Mouse (Mus musculus) cerebellum, postnatal 4 days (tissue): Measurements from ENCODE around the gene Pcbp3.

Source experiments
- DNase-seq, 2 experiments: peaks; one replicate each; pipeline ENCODE4 v3.0.0; 2022; ENCODE audit warnings: low spot score in 2 of 2, mixed read lengths in 1 of 2

The Pcbp3 gene

DNA sequence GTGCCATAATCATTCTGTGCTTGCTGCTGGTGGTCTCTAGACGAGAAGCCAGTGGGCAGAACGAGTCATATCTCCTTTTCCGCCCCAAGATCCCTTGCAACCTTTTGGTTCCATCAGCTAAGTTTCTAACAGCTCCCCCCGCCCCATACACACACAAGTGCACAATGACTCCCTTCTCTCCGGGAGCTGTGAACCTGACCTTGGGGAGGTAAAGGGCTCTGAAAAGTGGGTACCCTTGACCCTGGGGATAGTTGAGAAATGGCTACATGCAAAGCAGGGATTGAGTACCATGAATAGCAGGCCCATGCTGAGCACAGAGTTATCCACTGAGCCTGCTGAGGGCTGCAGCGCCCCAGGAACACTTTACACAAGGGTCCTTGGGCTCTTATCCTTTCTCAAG lies 229.3 kb downstream of the Pcbp3 start:
- no peak for DNase-seq

DNA sequence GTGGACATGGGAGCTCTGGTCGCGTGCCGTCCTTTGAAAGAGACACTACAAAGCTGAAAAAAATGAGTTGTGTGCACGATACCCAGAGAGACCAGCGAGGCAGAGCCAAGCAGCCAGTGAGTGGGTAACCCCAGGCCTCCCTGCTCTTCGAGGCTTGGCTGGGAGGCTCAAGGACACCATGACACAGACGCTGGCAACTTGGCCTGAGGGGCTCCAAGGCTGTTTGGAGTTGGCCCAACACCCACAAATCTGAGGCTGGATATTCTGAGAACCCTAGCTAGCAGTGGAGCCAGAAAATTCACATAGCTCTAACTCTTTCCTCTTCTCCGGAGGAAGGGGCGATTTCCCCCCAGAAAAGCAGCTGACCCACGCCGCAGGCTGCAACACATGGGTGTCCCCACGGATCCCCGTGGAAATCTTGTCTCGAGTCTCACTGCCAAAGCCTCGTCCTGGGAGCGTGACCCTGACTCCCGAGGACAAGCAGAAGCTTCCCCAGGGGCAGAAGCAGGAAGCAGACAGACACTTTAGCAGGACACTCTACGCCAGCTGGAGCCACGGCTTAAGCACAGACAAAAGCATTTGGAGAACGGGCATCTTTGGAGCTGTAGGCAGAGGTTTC lies 230.0 kb downstream of the Pcbp3 start:
- DNase-seq: no peak

DNA sequence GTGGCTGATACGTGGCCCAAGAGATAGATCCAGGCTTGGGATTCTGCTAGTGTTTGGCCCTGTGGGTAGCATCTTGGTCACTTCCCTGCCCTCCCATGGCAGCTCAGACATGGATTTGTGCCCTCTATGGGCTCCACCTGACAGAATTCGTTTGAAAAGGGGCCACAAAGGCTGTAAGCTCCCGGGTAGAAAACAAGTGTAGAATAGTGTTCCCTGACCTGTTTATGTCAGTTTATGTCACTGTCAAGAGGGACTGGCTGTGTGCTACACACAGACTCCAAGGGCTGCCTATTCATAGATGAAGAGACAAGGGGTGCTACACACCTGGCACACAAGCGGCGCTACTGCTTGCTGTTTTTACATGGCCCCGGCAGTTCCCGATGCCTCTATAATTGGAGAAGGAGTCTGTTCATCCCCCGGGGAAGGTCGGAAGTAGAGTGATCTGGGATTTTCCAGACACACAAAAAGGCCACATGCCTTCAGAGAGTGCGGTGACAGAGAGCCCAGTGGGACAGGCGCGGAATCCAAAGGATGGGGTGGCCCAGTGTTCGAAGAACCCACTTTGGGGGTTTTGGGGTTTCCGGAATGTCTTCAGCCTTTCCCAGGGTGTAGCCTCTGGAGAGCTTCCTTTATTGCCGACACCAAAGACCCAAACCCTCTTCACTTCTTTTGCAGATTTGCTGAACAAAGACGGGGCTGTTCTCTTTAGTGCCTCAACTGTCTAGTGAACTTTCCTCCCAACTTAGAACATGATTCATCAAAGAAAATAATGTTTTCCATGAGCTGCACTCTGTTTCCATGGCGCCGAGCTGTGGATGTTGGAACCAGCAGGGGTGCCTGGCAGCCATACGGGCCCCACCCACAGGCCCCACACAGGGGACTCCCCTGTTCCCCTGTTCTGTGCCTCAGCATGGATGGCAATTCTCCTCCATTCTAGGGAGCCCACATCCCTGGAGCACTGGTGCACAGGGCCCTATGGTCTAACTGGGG lies 231.8 kb downstream of the Pcbp3 start:
- DNase-seq: no peak

DNA sequence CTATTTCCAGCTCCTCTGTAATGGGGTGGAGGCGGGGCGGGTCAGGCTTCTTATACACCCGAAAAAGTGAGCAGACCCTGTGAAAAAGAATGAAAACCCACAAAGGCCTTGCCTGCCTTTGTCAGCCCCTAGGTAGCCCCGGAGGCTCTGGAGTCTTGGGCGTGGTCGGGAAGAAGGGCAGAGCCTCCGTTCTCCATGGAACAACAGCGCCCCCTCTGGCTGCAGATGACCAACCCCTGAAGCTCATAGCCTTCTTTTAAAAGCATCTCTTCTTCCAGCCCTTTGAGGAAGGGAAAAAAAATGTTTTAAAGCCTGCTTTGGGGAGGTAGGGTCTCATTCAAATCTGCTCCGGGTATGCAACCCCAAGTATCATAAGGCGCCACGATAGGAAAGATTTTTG lies 233.3 kb downstream of the Pcbp3 start:
- DNase-seq: peak; percentile 63 to 78

DNA sequence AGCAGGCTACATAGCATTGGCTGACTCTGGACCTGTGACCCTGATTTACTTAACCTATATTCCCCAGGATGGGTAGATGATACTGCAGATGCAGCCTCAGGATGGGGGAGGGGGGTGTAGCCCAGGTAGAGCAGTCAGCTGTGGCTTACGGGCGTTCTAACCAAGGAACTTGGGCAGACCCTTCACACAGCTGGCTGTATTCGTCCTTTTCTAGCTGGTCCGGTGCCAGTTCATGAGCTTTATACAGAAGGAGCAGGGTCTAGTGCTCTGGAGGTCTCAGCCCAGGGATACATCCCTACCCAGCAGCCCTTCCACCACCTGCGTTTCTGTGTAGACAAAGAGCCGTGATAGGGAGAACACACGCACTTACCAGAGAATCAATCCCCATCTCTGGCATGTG lies 234.4 kb downstream of the Pcbp3 start:
- no peak for DNase-seq

DNA sequence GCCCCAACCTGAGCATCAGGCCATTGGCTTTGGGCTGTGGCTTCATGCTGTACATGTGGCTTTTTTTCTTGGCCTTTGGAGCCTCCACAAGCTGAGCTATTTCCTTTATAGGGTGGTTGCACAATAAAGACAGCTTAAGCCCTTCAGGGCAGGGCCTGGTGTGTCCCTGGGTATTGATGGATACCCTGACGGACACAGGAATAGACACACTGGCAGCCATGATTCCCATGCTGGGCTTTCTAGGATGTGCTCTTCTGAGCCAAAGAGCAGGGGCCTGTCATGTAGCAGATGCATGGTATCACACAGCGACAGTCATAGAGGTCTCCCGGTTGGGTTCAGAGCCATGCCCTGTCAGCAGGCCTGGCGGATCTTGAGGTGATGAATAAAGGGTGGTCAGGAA lies 234.8 kb downstream of the Pcbp3 start:
- no peak for DNase-seq

DNA sequence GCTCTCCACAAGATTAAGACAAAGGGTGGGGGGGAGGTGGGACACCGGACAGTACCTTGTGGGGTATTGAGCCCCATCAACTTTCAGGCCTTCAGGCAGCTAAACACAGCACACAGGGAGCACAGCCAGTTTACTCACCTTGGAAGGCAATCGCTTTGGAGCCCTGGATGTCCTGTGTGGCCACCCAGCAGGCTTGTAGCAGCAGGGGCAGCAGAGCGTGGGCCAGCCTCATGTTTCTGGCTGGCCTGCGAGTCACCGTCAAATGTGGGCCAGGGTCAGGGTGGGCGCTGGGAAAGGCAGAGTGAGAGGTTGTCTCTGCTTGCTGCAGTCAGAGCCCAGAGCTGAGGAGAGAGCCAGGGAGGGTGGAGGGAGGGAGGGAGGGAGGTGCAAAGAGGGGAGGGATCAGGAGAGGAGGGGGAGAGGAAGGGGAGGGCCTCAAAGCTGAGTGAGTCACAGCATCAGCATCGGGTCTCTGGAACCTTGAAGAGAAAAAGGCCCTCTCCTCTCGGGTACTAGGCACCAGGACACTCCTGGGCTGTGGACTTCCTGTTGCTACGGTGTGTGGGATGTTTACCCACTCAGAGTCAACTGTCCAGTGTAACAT lies 235.9 kb downstream of the Pcbp3 start, which contains the start of gene Col6a1:
Gene Col6a1, minus strand, starts transcription at position 487 of the 604 bp plus-strand sequence.
- no peak for DNase-seq

DNA sequence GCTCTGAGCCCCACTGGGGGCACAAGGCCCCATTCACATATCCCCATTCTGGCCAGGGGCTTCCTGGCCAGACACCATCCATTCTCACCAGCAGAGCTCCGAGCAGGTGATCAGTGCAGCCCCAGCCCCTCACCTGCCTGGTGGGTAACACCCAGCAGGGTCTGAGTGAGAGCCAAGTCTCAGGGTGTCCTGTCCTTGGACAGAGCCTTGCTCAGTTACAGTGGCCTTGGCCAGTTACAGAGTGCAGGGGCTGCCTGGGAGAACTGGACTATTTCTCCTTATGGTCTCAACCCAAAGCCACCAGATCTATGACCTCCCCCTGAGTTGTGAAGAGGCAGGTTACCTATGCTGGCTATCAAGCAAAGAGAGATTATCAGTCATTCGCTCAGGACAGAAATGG lies 236.6 kb downstream of the Pcbp3 start:
- DNase-seq: no peak

DNA sequence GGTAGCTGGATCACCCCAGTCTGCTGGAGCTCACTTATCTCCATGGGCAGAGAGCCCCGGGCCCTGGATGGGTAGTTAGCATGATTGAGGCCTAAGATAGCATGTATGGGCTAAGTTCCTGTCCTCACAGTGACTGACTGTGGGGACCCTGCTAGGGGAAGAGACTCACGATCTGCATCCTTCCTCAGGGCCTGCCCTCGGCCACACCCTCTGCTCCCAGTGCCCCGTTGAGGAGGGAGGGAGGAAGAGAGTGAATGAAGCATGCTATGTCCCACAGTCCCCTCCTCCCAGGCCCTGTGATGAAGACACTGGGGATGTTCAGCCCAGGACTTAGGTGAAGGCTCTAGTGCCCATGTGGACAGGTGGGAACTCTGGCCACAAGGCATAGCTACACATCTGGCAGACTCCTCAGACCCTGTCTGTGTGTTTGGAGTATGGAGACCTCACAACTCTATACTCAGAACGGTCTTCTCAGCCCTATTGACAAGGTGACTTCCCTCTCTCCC lies 237.4 kb downstream of the Pcbp3 start:
- DNase-seq: no peak

DNA sequence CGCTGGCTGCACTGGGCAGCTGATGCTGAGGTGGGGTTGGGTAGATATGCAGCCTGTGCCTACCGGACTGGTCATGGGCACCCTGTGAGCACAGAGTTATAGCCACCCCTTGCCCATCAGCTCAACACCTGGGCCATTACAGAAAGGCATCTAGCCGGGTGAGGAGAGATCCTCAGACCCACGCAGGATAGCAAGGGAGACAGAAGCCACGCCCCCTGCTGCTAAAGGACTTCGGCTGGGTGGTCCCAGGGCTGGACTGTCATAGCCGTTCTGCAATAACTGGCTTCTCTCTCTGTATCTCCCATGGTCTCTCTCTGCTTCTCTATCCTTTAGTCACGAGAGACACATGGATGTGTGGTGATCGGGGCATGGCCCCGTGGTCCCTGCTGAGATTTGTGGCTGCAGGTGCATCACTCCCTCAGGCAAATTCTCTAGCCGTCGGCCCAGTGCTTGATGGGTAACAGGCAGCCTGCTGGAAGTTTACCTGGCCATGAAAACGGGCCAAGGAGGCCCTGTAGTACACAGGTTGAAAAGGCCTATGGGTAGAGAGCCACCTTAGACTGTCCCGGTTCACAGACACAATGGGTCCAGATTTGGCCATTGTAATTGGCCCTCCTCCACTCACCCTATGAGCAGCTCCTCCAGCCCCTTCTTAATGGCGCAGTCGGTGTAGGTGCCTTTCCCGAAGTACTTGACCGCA lies 238.8 kb downstream of the Pcbp3 start:
- DNase-seq: no peak

DNA sequence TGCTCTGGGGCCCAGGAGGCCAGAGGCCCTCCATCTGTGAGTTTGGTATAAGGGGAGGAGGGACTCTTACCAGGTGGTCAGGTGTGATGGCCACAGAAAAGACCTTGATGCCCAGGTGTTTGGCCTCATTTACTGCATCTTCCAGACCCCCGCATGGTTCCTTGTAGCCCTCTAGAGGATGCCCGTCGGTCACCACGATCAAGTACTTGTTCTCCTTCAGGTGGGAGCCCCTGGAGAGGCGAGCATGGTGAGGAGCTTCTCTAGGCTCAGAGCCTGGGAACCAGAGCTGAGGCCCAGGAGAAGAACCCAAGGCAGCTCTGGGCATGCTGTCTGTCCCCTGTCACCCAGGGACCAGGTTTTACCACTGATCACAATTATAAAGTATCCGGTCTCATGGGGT lies 239.9 kb downstream of the Pcbp3 start:
- no peak for DNase-seq

DNA sequence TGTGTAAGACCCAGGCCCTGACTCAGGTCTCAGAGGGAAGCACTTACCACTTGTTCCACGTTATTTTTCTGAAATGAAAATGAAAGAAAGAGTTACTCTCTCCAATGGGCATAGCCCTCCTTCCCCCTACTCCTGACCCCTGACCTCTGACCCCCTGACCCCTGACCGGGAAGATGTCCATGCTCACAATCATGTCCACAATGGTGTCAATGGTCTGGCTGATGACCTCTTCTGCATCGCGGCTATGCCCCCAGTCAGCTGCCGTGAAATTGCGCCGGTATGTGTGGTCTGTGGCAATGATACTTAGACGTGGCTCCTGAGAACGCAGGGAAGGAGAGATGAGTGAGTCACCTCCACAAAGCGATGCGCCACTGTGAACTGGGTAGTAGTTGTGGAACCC lies 240.5 kb downstream of the Pcbp3 start:
- DNase-seq: no peak

DNA sequence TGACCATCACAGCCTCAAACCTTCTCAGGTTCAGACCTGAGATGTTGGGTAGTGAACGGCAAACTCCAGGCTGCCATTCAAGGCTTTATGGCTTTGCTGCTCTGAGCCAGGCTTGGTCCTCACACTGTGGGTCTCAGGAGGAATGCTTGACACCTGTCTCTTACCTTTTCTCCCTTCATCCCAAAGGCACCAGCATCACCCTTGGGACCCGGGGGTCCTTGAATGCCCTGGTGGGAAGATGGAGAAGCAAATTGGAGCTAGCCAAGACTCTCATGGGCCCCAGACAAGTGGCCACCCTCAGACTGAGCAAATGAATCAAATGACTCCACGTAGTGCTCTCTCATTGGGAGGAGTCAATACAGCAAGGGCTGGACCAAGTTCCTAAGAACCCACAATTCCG lies 244.1 kb downstream of the Pcbp3 start:
- no peak for DNase-seq

DNA sequence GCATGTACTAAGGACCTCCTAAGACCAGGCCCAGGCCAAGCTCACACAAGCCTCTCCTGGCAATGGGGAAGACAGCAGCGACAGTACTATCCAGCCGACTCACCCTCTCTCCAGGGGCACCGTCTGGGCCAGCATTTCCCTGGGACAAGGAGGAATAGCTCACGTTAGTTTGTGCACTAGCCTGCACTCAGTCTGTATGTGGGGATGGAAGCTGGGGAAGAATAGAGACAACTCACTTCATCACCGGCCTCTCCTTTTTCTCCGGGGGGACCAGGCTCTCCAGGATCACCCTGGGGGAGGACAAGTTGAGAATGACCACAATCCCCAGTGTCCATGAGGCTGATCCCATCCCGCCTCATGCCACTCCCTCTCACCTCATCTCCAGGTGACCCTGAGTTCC lies 244.7 kb downstream of the Pcbp3 start:
- no peak for DNase-seq

DNA sequence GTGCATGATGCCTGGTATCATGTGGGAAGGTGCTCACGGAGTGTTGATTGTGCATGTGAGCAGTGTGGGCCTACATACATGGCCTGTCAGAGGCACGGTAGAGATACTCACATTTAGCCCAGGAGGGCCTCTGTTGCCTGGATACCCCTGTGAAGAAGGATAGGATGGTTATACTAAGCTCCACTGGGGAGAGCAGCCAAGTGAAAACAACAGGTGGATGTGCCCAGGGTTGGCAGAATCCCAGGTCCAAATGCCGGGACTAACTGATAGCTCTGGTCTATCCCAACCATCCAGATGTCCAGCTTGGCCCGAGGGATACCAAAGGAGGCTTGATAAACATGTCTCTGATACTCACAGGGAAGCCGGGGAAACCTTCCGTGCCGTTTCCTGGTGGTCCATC lies 247.4 kb downstream of the Pcbp3 start:
- DNase-seq: no peak

DNA sequence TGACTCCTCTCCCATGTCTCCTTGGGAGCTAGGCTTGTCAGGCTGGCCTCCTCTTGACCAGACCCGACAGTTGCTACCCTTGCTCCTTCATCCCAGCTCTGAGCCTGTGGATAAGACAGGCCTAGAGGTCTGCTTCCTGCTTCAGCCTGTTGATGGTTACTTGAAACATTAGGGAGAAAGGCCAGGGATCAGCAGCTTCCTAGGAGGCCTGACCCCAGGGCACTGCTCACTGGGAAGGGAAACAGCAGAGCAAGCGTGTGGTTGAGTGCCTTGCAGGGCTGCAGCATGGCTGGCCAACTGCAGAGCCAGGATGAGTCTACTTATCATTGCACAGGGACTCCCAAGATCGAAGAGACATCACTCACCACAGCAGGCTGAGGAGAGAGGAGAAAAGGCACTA lies 249.2 kb downstream of the Pcbp3 start:
- no peak for DNase-seq
